Mouse (Mus musculus) macrophage (primary cell): ENCODE results near the gene Rims3. TPM values are rescaled to one million over a fixed set of nuclear protein-coding genes. Genes with fewer than 3 reads are reported as not detected.

Experiments
- H3K27ac ChIP-seq: fragments of 350-480 bp; formaldehyde crosslinking; 2 replicates; pipeline ENCODE4 v1.9.0; 2021
- H3K36me3 ChIP-seq: fragments of 350-480 bp; formaldehyde crosslinking; 2 replicates; pipeline ENCODE4 v1.9.0; 2021; ENCODE audit errors: inconsistent target
- H3K4me3 ChIP-seq: fragments of 350-480 bp; formaldehyde crosslinking; 2 replicates; pipeline ENCODE4 v1.9.0; 2021; ENCODE audit errors: inconsistent target
- H3K79me2 ChIP-seq: fragments of 350-480 bp; formaldehyde crosslinking; 2 replicates; pipeline ENCODE4 v1.9.0; 2021; ENCODE audit errors: inconsistent target
- WGBS: methylation state at CpG from one replicate; pipeline ENCODE4 v1.1.7; 2026; ENCODE audit warnings: inconsistent platforms; ENCODE audit not compliant: missing documents; 5-methylcytosine and 5-hydroxymethylcytosine counted together
- polyA plus RNA-seq: library from polyadenylated mRNA; stranded (reverse); fragments of 250-400 nt; gene quantifications from 3 replicates; pipeline ENCODE4 v1.2.4, GENCODE M21; 2018; ENCODE audit warnings: inconsistent platforms

Gene Rims3
- polyA plus RNA-seq, 1 experiment from 2014 or later = 0.49 TPM

DNA sequence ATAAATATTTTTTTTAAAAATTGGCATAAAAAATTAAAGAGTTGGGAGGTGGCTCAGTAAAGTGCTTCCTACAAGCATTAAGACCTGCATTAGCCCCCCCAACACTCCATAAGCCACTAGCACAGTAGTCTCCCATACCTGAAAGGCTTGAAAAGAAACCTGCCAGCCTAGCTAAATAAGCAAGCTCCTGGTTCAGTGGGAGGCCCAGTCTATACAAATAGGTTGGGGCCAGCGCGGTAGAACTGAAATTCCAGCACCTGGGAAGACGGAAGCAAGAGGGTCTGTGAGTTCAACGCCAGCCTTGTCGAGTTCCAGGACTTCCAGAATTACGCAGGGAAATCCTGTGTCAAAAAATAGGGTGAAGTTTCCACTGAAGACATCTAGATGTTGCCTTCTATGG lies 28.2 kb upstream of the Rims3 start:
- WGBS = 94% methylated on average over 6 of the region's 6 CpGs
- Histone ChIP-seq H3K4me3 (peak overlapping the region; percentile 25), H3K36me3 (no peaks in the 10 kb centered on the region), H3K27ac (peak overlapping the region; percentile 52), H3K79me2 (peaks cover 36% of the 10 kb centered on the region)

DNA sequence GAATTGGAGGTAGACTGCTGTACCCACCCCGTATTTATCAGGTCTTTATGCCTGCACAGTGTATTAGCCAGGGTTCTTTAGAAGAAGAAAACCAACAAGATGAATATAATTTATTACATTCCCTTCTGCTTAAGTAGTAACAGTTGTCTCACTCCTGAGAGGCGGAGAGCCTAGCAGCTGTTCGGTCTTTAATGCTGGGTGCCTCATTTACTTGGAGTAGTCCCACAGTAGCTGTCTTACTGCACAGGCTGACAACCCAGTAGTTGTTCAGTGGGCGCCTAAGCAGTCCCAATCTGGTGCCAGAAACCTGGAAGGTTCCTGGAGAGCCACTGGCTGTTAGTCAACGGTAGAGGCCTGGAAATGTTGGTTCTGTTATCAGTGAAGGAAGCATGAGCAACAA lies 23.8 kb upstream of the Rims3 start:
- Histone ChIP-seq H3K79me2 (no peaks in the 10 kb centered on the region), H3K36me3 (no peaks in the 10 kb centered on the region), H3K27ac (no peak overlapping the region), H3K4me3 (no peak overlapping the region)
- 91% methylated on average over 5 of the region's 5 CpGs for WGBS

DNA sequence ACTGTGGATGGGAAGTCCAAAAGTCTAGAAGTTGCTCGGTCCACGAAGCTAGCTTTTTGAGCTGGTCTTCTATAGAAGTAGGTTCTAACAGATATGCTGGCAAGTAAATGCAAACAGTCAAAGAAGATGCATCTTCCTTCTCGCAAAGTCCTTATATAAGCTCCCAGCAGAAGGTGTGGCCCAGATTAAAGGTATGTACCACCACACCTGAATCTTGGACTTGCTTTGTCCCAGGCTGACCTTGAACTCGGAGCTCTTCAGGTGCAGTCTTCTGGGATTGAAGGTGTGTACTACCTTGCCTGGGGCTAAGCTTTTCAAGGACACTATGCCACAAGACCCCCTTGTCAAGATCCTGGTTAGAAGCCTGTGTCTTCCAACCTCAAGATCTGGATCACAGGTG lies 23.1 kb upstream of the Rims3 start, which contains the start of gene Nfyc:
Gene Nfyc, minus strand, starts transcription at position 101 of the 400 bp plus-strand sequence.
- WGBS = 93% methylated on average over 4 of the region's 4 CpGs
- Histone ChIP-seq H3K4me3 (no peak within 1 kb of the TSS), H3K79me2 (no peaks in the 10 kb centered on the region), H3K27ac (no peak within 1 kb of the TSS), H3K36me3 (no peaks in the 10 kb centered on the region)

GRCm38 (mm10) chr4:120841342-120841741 lies 13.3 kb upstream of the Rims3 start:
- 88% methylated on average over 3 of the region's 3 CpGs for WGBS
- no peak overlapping the region for H3K4me3 ChIP-seq
- H3K79me2 ChIP-seq = no peaks in the 10 kb centered on the region
- H3K27ac ChIP-seq = no peak overlapping the region
- H3K36me3 ChIP-seq = no peaks in the 10 kb centered on the region

- Histone ChIP-seq H3K79me2 (no peaks in the 10 kb centered on the region), H3K4me3 (no peak overlapping the region), H3K36me3 (no peaks in the 10 kb centered on the region), H3K27ac (no peak overlapping the region)
- 56% methylated on average over 7 of the region's 7 CpGs for WGBS
Observed at GRCm38 (mm10) chr4:120844423-120845082, 10.1 kb upstream of the Rims3 start.

DNA sequence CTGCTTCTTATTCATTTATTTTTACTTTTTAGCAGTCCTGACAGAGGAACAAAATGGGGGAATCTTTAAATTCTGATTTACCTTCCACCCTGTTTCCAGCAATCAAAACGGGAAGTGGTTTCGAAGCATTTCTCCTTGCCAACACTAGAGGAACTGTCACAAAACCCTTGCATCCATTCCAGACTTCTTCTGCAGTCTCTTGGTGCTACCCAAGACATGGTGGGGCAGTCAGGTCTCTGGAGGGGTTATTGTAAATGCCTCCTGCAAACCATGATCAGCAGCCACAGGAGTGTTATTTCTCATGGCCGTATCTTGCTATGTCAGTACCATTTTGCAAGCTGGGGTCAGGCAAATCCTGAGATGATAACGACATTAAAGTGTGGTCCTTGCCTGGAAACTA lies 9.5 kb upstream of the Rims3 start:
- 41% methylated on average over 4 of the region's 4 CpGs for WGBS
- Histone ChIP-seq H3K79me2 (no peaks in the 10 kb centered on the region), H3K27ac (no peak overlapping the region), H3K4me3 (no peak overlapping the region), H3K36me3 (no peaks in the 10 kb centered on the region)

- Histone ChIP-seq H3K4me3 (no peak overlapping the region), H3K79me2 (no peaks in the 10 kb centered on the region), H3K27ac (no peak overlapping the region), H3K36me3 (no peaks in the 10 kb centered on the region)
- WGBS = 93% methylated on average over 6 of the region's 6 CpGs
Observed at GRCm38 (mm10) chr4:120848909-120849308, 5.7 kb upstream of the Rims3 start.

- Histone ChIP-seq H3K27ac (no peak overlapping the region), H3K36me3 (no peaks in the 10 kb centered on the region), H3K79me2 (no peaks in the 10 kb centered on the region), H3K4me3 (no peak overlapping the region)
- WGBS = 86% methylated on average over 11 of the region's 11 CpGs
Observed at GRCm38 (mm10) chr4:120849451-120849850, 5.2 kb upstream of the Rims3 start.

GRCm38 (mm10) chr4:120850946-120851345 lies 3.7 kb upstream of the Rims3 start:
- WGBS = 2% methylated on average over 10 of the region's 10 CpGs
- Histone ChIP-seq H3K4me3 (no peak overlapping the region), H3K36me3 (no peaks in the 10 kb centered on the region), H3K79me2 (no peaks in the 10 kb centered on the region), H3K27ac (no peak overlapping the region)

- Histone ChIP-seq H3K79me2 (no peaks in the 10 kb centered on the region), H3K36me3 (no peaks in the 10 kb centered on the region), H3K27ac (no peak overlapping the region), H3K4me3 (no peak overlapping the region)
- WGBS = 82% methylated on average over 7 of the region's 7 CpGs
Observed at GRCm38 (mm10) chr4:120855360-120856060, 894 bp downstream of the Rims3 start.

- no peak overlapping the region for H3K4me3 ChIP-seq
- 89% methylated on average over 5 of the region's 5 CpGs for WGBS
- no peak overlapping the region for H3K27ac ChIP-seq
- H3K36me3 ChIP-seq = no peaks in the 10 kb centered on the region
- H3K79me2 ChIP-seq = no peaks in the 10 kb centered on the region
Observed at GRCm38 (mm10) chr4:120856376-120856775, 1.8 kb downstream of the Rims3 start.

GRCm38 (mm10) chr4:120859865-120860264 lies 5.2 kb downstream of the Rims3 start:
- H3K79me2 ChIP-seq = no peaks in the 10 kb centered on the region
- WGBS = 78% methylated on average over 7 of the region's 7 CpGs
- H3K4me3 ChIP-seq = no peak overlapping the region
- no peaks in the 10 kb centered on the region for H3K36me3 ChIP-seq
- no peak overlapping the region for H3K27ac ChIP-seq

GRCm38 (mm10) chr4:120866211-120866610 lies 11.6 kb downstream of the Rims3 start:
- Histone ChIP-seq H3K27ac (no peak overlapping the region), H3K4me3 (no peak overlapping the region), H3K79me2 (no peaks in the 10 kb centered on the region), H3K36me3 (no peaks in the 10 kb centered on the region)
- 30% methylated on average over 6 of the region's 6 CpGs for WGBS

DNA sequence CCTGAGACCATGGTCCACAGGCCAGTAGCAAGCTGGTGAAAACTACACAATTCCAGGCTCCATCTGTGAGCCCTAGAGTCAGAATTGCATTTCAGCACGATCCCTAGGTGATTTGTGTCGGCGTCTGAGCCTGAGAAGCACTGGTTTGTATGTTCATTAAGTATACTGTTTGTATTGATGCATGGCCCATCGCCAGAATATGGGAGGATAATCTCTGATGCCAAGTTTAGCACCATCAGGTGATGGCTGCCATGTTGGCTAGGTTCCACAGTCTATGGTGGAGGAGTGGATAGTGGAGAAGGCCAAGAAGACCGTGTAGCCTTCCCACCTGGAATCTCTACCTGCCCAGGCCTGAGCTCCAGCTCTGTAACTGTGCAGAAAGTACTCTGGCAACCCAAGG lies 13.6 kb downstream of the Rims3 start:
- Histone ChIP-seq H3K4me3 (no peak overlapping the region), H3K36me3 (no peaks in the 10 kb centered on the region), H3K79me2 (no peaks in the 10 kb centered on the region), H3K27ac (no peak overlapping the region)
- 77% methylated on average over 5 of the region's 5 CpGs for WGBS

- Histone ChIP-seq H3K4me3 (no peak overlapping the region), H3K27ac (no peak overlapping the region), H3K79me2 (no peaks in the 10 kb centered on the region), H3K36me3 (no peaks in the 10 kb centered on the region)
- 74% methylated on average over 3 of the region's 3 CpGs for WGBS
Observed at GRCm38 (mm10) chr4:120868988-120869387, 14.4 kb downstream of the Rims3 start.
